Mouse (Mus musculus): Measurements from ENCODE around the gene Mab21l3. TPM values are rescaled to one million over a fixed set of nuclear protein-coding genes. Genes with fewer than 3 reads are reported as not detected.

The Mab21l3 gene
- total and polyA plus RNA-seq, 3 experiments: 1.9 to 3.4 (median 2.8) TPM

DNA sequence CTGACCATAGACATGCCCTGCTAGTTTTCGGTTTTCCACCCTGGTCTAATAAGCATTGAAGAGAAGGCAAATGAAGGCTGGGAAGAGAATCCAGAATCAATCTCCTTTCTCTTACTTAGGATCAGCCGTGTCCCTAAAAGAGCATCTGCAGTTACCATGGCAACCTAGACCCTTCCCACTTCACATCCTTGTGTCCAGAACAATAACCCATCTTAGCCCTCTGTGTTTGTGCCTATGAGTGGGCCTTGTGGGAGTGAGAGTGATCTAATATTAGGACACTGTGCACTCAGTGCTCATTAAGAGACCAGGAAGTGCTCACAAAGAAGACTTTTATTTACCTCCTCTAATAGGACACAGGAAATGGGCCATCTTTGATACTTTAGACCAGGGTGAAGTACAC lies 65.0 kb downstream of the Mab21l3 start:
- H3K4me3 ChIP-seq (replicated peaks in 1 of 3; ENCODE audit: low read depth in 2 of 3, low read length in 2 of 3, poor library complexity in 1 of 3): no peak overlapping the region
- in situ Hi-C loops (cut with MboI; ENCODE audit: low pct_ligation_motif_present, low pct_unique_long_range_greater_than_20kb, low sequenced_read_pairs): no loop called here
- no peaks in the 10 kb centered on the region for H3K9me3 ChIP-seq (replicated peaks; ENCODE audit: low read length)
- peaks cover 0 to 13% of the 10 kb centered on the region in 2 experiments; a peak in 2 of 4 replicates for H3K4me1 ChIP-seq (ENCODE audit: control insufficient read depth in 1 of 2, insufficient read depth in 2 of 2)
- no peaks in the 10 kb centered on the region for H3K79me2 ChIP-seq (replicated peaks; ENCODE audit: control insufficient read depth, extremely low read depth, insufficient read depth, poor library complexity, severe bottlenecking)
- dilution Hi-C loops (cut with MboI; ENCODE audit: extremely low pct_ligation_motif_present, extremely low pct_unique_long_range_greater_than_20kb, low sequenced_read_pairs): no loop called here
- no peak overlapping the region for H3K27ac ChIP-seq (ENCODE audit: insufficient read depth, low read depth)
- no peak overlapping the region for H3K4me2 ChIP-seq (ENCODE audit: insufficient read depth, low read depth, poor library complexity, severe bottlenecking)
- H3K36me3 ChIP-seq (replicated peaks in 1 of 2; ENCODE audit: control insufficient read depth in 1 of 2, insufficient read depth in 1 of 2, low read length in 1 of 2): no peaks in the 10 kb centered on the region
- DNase-seq (ENCODE audit: extremely low read depth): no peak
- no peak overlapping the region for H3K9ac ChIP-seq (ENCODE audit: insufficient read depth, low read depth)
- no peaks in the 10 kb centered on the region for H3K27me3 ChIP-seq (replicated peaks)
- TF ChIP-seq CHD2 (IDR thresholded peaks at IDR 0.05; ENCODE audit: low read length) (no peak), POLR2A (IDR thresholded peaks at IDR 0.05; ENCODE audit: low read depth, low read length) (no peak), ZMIZ1 (IDR thresholded peaks at IDR 0.05; ENCODE audit: low read depth, low read length) (no peak), RCOR1 (conservative IDR thresholded peaks at IDR 0.05; ENCODE audit: low read depth, low read length) (no peak), MXI1 (IDR thresholded peaks at IDR 0.05; ENCODE audit: low read depth, low read length) (no peak), JUND (conservative IDR thresholded peaks at IDR 0.05; ENCODE audit: low read depth, low read length) (no peak), RAD21 (IDR thresholded peaks at IDR 0.05; ENCODE audit: low read depth, low read length) (no peak), GABPA (IDR thresholded peaks at IDR 0.05; ENCODE audit: insufficient replicate concordance, low read depth, low read length) (no peak), BHLHE40 (IDR thresholded peaks at IDR 0.05; ENCODE audit: low read depth, low read length) (no peak), MYC (IDR thresholded peaks at IDR 0.05; ENCODE audit: low read depth, low read length) (no peak), ELF1 (IDR thresholded peaks at IDR 0.05; ENCODE audit: low read depth, low read length) (no peak), ETS1 (conservative IDR thresholded peaks at IDR 0.05; ENCODE audit: low read depth, low read length) (no peak), CTCF (conservative IDR thresholded peaks at IDR 0.05 in 1 of 2, IDR thresholded peaks at IDR 0.05 in 1 of 2; ENCODE audit: low read depth in 2 of 2, low read length in 2 of 2) (no peak)

DNA sequence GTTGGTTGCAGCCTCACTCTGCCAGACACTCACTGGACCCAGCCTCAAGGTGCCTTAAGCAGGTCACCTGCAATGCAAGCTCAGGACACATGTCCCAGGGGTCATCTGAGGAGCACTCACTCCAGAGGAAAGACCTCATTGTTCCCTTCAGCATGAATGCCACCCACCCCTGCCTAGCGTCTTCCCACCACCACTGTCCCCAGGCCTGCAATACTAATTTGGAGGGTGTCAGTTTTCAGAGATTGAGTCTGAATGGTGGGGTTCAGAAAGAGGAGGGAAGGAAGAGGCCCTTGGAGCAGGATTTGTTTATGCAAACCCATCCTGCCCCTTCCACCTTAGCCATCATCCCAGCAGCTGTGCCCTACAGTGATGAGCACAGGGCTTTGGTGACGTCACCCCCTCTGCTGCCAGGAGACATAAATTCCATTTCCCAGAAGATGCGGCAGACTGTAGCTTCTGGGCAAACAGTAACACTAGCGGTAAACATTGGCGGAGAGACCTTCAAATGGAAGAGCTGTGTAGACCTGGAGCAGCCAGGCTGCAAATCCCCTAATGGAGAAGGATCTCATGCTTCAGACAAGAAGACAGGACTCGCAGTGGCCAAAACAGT lies 67.8 kb downstream of the Mab21l3 start:
- Histone ChIP-seq H3K9me3 (replicated peaks; ENCODE audit: low read length) (no peaks in the 10 kb centered on the region), H3K4me3 (replicated peaks in 1 of 3; ENCODE audit: low read depth in 2 of 3, low read length in 2 of 3, poor library complexity in 1 of 3) (no peak overlapping the region), H3K4me2 (ENCODE audit: insufficient read depth, low read depth, poor library complexity, severe bottlenecking) (no peak overlapping the region), H3K79me2 (replicated peaks; ENCODE audit: control insufficient read depth, extremely low read depth, insufficient read depth, poor library complexity, severe bottlenecking) (no peaks in the 10 kb centered on the region), H3K4me1 (ENCODE audit: control insufficient read depth in 1 of 2, insufficient read depth in 2 of 2) (peaks cover 0 to 13% of the 10 kb centered on the region in 2 experiments; a peak in 2 of 4 replicates), H3K27me3 (replicated peaks) (no peaks in the 10 kb centered on the region), H3K36me3 (replicated peaks in 1 of 2; ENCODE audit: control insufficient read depth in 1 of 2, insufficient read depth in 1 of 2, low read length in 1 of 2) (no peaks in the 10 kb centered on the region), H3K27ac (ENCODE audit: insufficient read depth, low read depth) (no peak overlapping the region), H3K9ac (ENCODE audit: insufficient read depth, low read depth) (no peak overlapping the region)
- in situ Hi-C loops (cut with MboI; ENCODE audit: low pct_ligation_motif_present, low pct_unique_long_range_greater_than_20kb, low sequenced_read_pairs) (no loop called here), dilution Hi-C loops (cut with MboI; ENCODE audit: extremely low pct_ligation_motif_present, extremely low pct_unique_long_range_greater_than_20kb, low sequenced_read_pairs) (no loop called here)
- no peak for DNase-seq (ENCODE audit: extremely low read depth)
- no peak for TF ChIP-seq PAX5 (IDR thresholded peaks at IDR 0.05; ENCODE audit: low read length)
- TF ChIP-seq TBP (conservative IDR thresholded peaks at IDR 0.05; ENCODE audit: low read depth, low read length): no peak
- TF ChIP-seq NRF1 (IDR thresholded peaks at IDR 0.05; ENCODE audit: low read depth, low read length): no peak
- no peak for TF ChIP-seq EP300 (IDR thresholded peaks at IDR 0.05; ENCODE audit: low read length)
- TF ChIP-seq HCFC1 (IDR thresholded peaks at IDR 0.05; ENCODE audit: low read depth, low read length): no peak
- TF ChIP-seq ZKSCAN1 (IDR thresholded peaks at IDR 0.05; ENCODE audit: borderline replicate concordance, low read depth, low read length): no peak
- no peak for TF ChIP-seq ETS1 (conservative IDR thresholded peaks at IDR 0.05; ENCODE audit: low read depth, low read length)
- no peak for TF ChIP-seq ZMIZ1 (IDR thresholded peaks at IDR 0.05; ENCODE audit: low read depth, low read length)
- no peak for TF ChIP-seq E2F4 (IDR thresholded peaks at IDR 0.05; ENCODE audit: insufficient replicate concordance, low read depth, low read length)

Data from CH12.LX (cell line).